Mouse (Mus musculus): ENCODE results near the gene Blcap. TPM values are rescaled to one million over a fixed set of nuclear protein-coding genes. Genes with fewer than 3 reads are reported as not detected.

Blcap gene
- polyA plus RNA-seq, 1 experiment from 2014 or later, result 272 TPM

- no peak overlapping the region for H3K9ac ChIP-seq
- H3K9me3 ChIP-seq, result no peaks in the 10 kb centered on the region
- peak; percentile 38 for ATAC-seq (ENCODE audit: low FRiP score, low read depth)
- H3K36me3 ChIP-seq, result no peaks in the 10 kb centered on the region
- no peaks in the 10 kb centered on the region for H3K27me3 ChIP-seq
- peak overlapping the region; percentile 82 for H3K27ac ChIP-seq (replicated peaks)
- 20% methylated on average over 7 of the region's 7 CpGs for WGBS
- no peak overlapping the region for H3K4me2 ChIP-seq
- no peak overlapping the region for H3K4me3 ChIP-seq
- H3K4me1 ChIP-seq (replicated peaks), result peaks cover 63% of the 10 kb centered on the region
Measured at GRCm38 (mm10) chr2:157537118-157537517, 34.0 kb downstream of the Blcap start.

GRCm38 (mm10) chr2:157536476-157537081, 34.5 kb downstream of the Blcap start:
- peaks cover 63% of the 10 kb centered on the region for H3K4me1 ChIP-seq (replicated peaks)
- H3K4me2 ChIP-seq, result no peak overlapping the region
- 49% methylated on average over 7 of the region's 7 CpGs for WGBS
- H3K9me3 ChIP-seq, result no peaks in the 10 kb centered on the region
- H3K36me3 ChIP-seq, result no peaks in the 10 kb centered on the region
- peak overlapping the region; percentile 82 for H3K27ac ChIP-seq (replicated peaks)
- no peaks in the 10 kb centered on the region for H3K27me3 ChIP-seq
- H3K4me3 ChIP-seq, result no peak overlapping the region
- H3K9ac ChIP-seq, result no peak overlapping the region
- ATAC-seq (ENCODE audit: low FRiP score, low read depth), result no peak

GRCm38 (mm10) chr2:157534163-157534562, 36.9 kb downstream of the Blcap start:
- Histone ChIP-seq H3K27ac (replicated peaks) (no peak overlapping the region), H3K27me3 (no peaks in the 10 kb centered on the region), H3K36me3 (no peaks in the 10 kb centered on the region), H3K4me2 (no peak overlapping the region), H3K9me3 (no peaks in the 10 kb centered on the region), H3K9ac (no peak overlapping the region), H3K4me1 (replicated peaks) (peaks cover 62% of the 10 kb centered on the region), H3K4me3 (no peak overlapping the region)
- no peak for ATAC-seq (ENCODE audit: low FRiP score, low read depth)
- 72% methylated on average over 4 of the region's 4 CpGs for WGBS

GRCm38 (mm10) chr2:157531681-157532426, 39.2 kb downstream of the Blcap start:
- WGBS, result 32% methylated on average over 8 of the region's 8 CpGs
- H3K27ac ChIP-seq (replicated peaks), result peak overlapping the region; percentile 78
- H3K36me3 ChIP-seq, result no peaks in the 10 kb centered on the region
- no peaks in the 10 kb centered on the region for H3K9me3 ChIP-seq
- no peak overlapping the region for H3K9ac ChIP-seq
- H3K4me1 ChIP-seq (replicated peaks), result peaks cover 50% of the 10 kb centered on the region
- no peak for ATAC-seq (ENCODE audit: low FRiP score, low read depth)
- H3K4me3 ChIP-seq, result no peak overlapping the region
- no peak overlapping the region for H3K4me2 ChIP-seq
- no peaks in the 10 kb centered on the region for H3K27me3 ChIP-seq

GRCm38 (mm10) chr2:157530056-157530955, 40.8 kb downstream of the Blcap start:
- 41% methylated on average over 13 of the region's 13 CpGs for WGBS
- Histone ChIP-seq H3K4me3 (no peak overlapping the region), H3K9ac (no peak overlapping the region), H3K9me3 (no peaks in the 10 kb centered on the region), H3K4me2 (peak overlapping the region; percentile 5; the same call in 1 of the 2 replicates), H3K4me1 (replicated peaks) (peaks cover 49% of the 10 kb centered on the region), H3K27me3 (no peaks in the 10 kb centered on the region), H3K36me3 (no peaks in the 10 kb centered on the region), H3K27ac (replicated peaks) (peak overlapping the region; percentile 78)
- no peak for ATAC-seq (ENCODE audit: low FRiP score, low read depth)

GRCm38 (mm10) chr2:157522556-157522955, 48.5 kb downstream of the Blcap start:
- H3K9ac ChIP-seq, result no peak overlapping the region
- ATAC-seq (ENCODE audit: low FRiP score, low read depth), result no peak
- peaks cover 62% of the 10 kb centered on the region for H3K4me1 ChIP-seq (replicated peaks)
- no peaks in the 10 kb centered on the region for H3K9me3 ChIP-seq
- no peaks in the 10 kb centered on the region for H3K36me3 ChIP-seq
- no peak overlapping the region for H3K4me2 ChIP-seq
- 0 out of 2 replicates have a peak overlapping the region, but pooled peaks have one; percentile 23 for H3K27ac ChIP-seq (replicated peaks)
- H3K27me3 ChIP-seq, result no peaks in the 10 kb centered on the region
- 13% methylated on average over 3 of the region's 3 CpGs for WGBS
- no peak overlapping the region for H3K4me3 ChIP-seq

- no peak overlapping the region for H3K9ac ChIP-seq
- H3K4me1 ChIP-seq (replicated peaks), result peaks cover 59% of the 10 kb centered on the region
- ATAC-seq (ENCODE audit: low FRiP score, low read depth), result peak; percentile 75
- no peaks in the 10 kb centered on the region for H3K36me3 ChIP-seq
- no peak overlapping the region for H3K4me3 ChIP-seq
- WGBS, result 12% methylated on average over 5 of the region's 5 CpGs
- H3K27me3 ChIP-seq, result no peaks in the 10 kb centered on the region
- no peaks in the 10 kb centered on the region for H3K9me3 ChIP-seq
- H3K27ac ChIP-seq (replicated peaks), result peak overlapping the region; percentile 64
- H3K4me2 ChIP-seq, result peak overlapping the region; percentile 12; the same call in 1 of the 2 replicates
Measured at GRCm38 (mm10) chr2:157520496-157520895, 50.6 kb downstream of the Blcap start.

GRCm38 (mm10) chr2:157519452-157519851, 51.6 kb downstream of the Blcap start:
- H3K4me1 ChIP-seq (replicated peaks), result peaks cover 56% of the 10 kb centered on the region
- WGBS, result 55% methylated on average over 6 of the region's 6 CpGs
- peak overlapping the region; percentile 64 for H3K27ac ChIP-seq (replicated peaks)
- no peaks in the 10 kb centered on the region for H3K9me3 ChIP-seq
- H3K9ac ChIP-seq, result no peak overlapping the region
- H3K4me3 ChIP-seq, result no peak overlapping the region
- ATAC-seq (ENCODE audit: low FRiP score, low read depth), result no peak
- H3K27me3 ChIP-seq, result no peaks in the 10 kb centered on the region
- no peak overlapping the region for H3K4me2 ChIP-seq
- no peaks in the 10 kb centered on the region for H3K36me3 ChIP-seq

GRCm38 (mm10) chr2:157518451-157518850, 52.6 kb downstream of the Blcap start:
- no peak overlapping the region for H3K4me3 ChIP-seq
- H3K36me3 ChIP-seq, result no peaks in the 10 kb centered on the region
- no peaks in the 10 kb centered on the region for H3K9me3 ChIP-seq
- ATAC-seq (ENCODE audit: low FRiP score, low read depth), result no peak
- H3K9ac ChIP-seq, result no peak overlapping the region
- H3K4me2 ChIP-seq, result no peak overlapping the region
- WGBS, result 34% methylated on average over 7 of the region's 7 CpGs
- H3K27ac ChIP-seq (replicated peaks), result no peak overlapping the region
- no peaks in the 10 kb centered on the region for H3K27me3 ChIP-seq
- peaks cover 64% of the 10 kb centered on the region for H3K4me1 ChIP-seq (replicated peaks)

- H3K36me3 ChIP-seq, result no peaks in the 10 kb centered on the region
- no peak overlapping the region; the same call in 1 of the 2 replicates for H3K27ac ChIP-seq (replicated peaks)
- 39% methylated on average over 6 of the region's 6 CpGs for WGBS
- H3K9ac ChIP-seq, result no peak overlapping the region
- peaks cover 60% of the 10 kb centered on the region for H3K4me1 ChIP-seq (replicated peaks)
- H3K9me3 ChIP-seq, result no peaks in the 10 kb centered on the region
- ATAC-seq (ENCODE audit: low FRiP score, low read depth), result no peak
- no peaks in the 10 kb centered on the region for H3K27me3 ChIP-seq
- H3K4me2 ChIP-seq, result no peak overlapping the region
- no peak overlapping the region for H3K4me3 ChIP-seq
Measured at GRCm38 (mm10) chr2:157517526-157517925, 53.5 kb downstream of the Blcap start.

GRCm38 (mm10) chr2:157514353-157514752, 56.7 kb downstream of the Blcap start:
- ATAC-seq (ENCODE audit: low FRiP score, low read depth), result no peak
- no peak overlapping the region for H3K27ac ChIP-seq (replicated peaks)

More at GRCm38 (mm10) chr2:157514353-157514752, 56.7 kb downstream of the Blcap start:
- Histone ChIP-seq H3K4me2 (no peak overlapping the region), H3K36me3 (no peaks in the 10 kb centered on the region), H3K4me1 (replicated peaks) (peaks cover 49% of the 10 kb centered on the region), H3K9me3 (no peaks in the 10 kb centered on the region), H3K9ac (no peak overlapping the region), H3K4me3 (no peak overlapping the region), H3K27me3 (no peaks in the 10 kb centered on the region)
- WGBS, result 13% methylated on average over 4 of the region's 4 CpGs
